8 mouse cellular contexts compared by ENCODE assay signal in genomic region chr5:33203691-33204242, GRCm38 (mm10). TPM values are rescaled to one million over a fixed set of nuclear protein-coding genes. Genes with fewer than 3 reads are reported as not detected.
DNase-seq lines count a peak whose midpoint lies in the region; ATAC-seq and TF ChIP-seq lines count a peak whose summit lies in the region.

No protein-coding gene starts in this region.

- H3K4me2 ChIP-seq in forebrain, embryonic 11.5 days (ENCODE audit: low read depth, low read length, severe bottlenecking) = peak overlapping the region; percentile 16; the same call in 1 of the 2 replicates
- peak overlapping the region; percentile 57 for H3K4me2 ChIP-seq in heart, postnatal 0 days (ENCODE audit: low read depth, low read length)
- peak overlapping the region; percentile 42 for H3K4me2 ChIP-seq in liver, embryonic 16.5 days (ENCODE audit: low read depth, low read length)
- H3K4me2 ChIP-seq in neural tube, embryonic 13.5 days = peak overlapping the region; percentile 30

- DNase-seq in ES-CJ7 (ENCODE audit: low read depth, low spot score) = peak; percentile 84
- DNase-seq in c-Kit-positive CD71-positive TER-119-negative erythroid progenitor cells, embryonic 14.5 days (ENCODE audit: low read depth) = peak; percentile 74
- DNase-seq in forebrain, embryonic 11.5 days (ENCODE audit: low spot score) = peak; percentile 85
- peak; percentile 88 for DNase-seq in heart, postnatal 0 days (ENCODE audit: low spot score)
- peak; percentile 79 to 92 for DNase-seq in kidney, postnatal 36 days
- peak; percentile 45 for DNase-seq in telencephalon, adult 2 months (ENCODE audit: low read depth, low spot score)

- H3K36me3 ChIP-seq in forebrain, embryonic 11.5 days (ENCODE audit: control insufficient read depth, insufficient read depth, low read length) = no peaks in the 10 kb centered on the region
- H3K36me3 ChIP-seq in heart, postnatal 0 days (replicated peaks; ENCODE audit: control insufficient read depth, insufficient read depth, low read length) = no peaks in the 10 kb centered on the region
- no peaks in the 10 kb centered on the region for H3K36me3 ChIP-seq in liver, embryonic 16.5 days (ENCODE audit: control insufficient read depth, insufficient read depth)
- H3K36me3 ChIP-seq in neural tube, embryonic 13.5 days = no peaks in the 10 kb centered on the region

- peak; percentile 99 for TF ChIP-seq CTCF in heart, postnatal 0 days (IDR thresholded peaks at IDR 0.05; ENCODE audit: low read depth)

- 19% methylated on average over 9 of the region's 9 CpGs for WGBS in forebrain, embryonic 11.5 days
- 8% methylated on average over 9 of the region's 9 CpGs for WGBS in heart, postnatal 0 days
- 9% methylated on average over 9 of the region's 9 CpGs for WGBS in liver, embryonic 16.5 days (ENCODE audit: insufficient replicate concordance)
- 22% methylated on average over 9 of the region's 9 CpGs for WGBS in neural tube, embryonic 13.5 days

- 0 out of 2 replicates have a peak, but pooled peaks have one; percentile 53 for ATAC-seq in forebrain, embryonic 11.5 days (replicated peaks; ENCODE audit: low FRiP score)
- peak; percentile 81 for ATAC-seq in heart, postnatal 0 days (ENCODE audit: insufficient read depth, low read depth)
- ATAC-seq in liver, embryonic 16.5 days (ENCODE audit: low read depth) = peak; percentile 58; the same call in 1 of the 2 replicates
- peak; percentile 77; the same call in 1 of the 2 replicates for ATAC-seq in neural tube, embryonic 13.5 days (ENCODE audit: low read depth)

- no peaks in the 10 kb centered on the region for H3K9me3 ChIP-seq in forebrain, embryonic 11.5 days (ENCODE audit: control insufficient read depth, low read length)
- H3K9me3 ChIP-seq in heart, postnatal 0 days (replicated peaks; ENCODE audit: control insufficient read depth, low read length) = no peaks in the 10 kb centered on the region
- H3K9me3 ChIP-seq in liver, embryonic 16.5 days (replicated peaks; ENCODE audit: control insufficient read depth, low read length) = no peaks in the 10 kb centered on the region
- no peaks in the 10 kb centered on the region for H3K9me3 ChIP-seq in neural tube, embryonic 13.5 days

- no peak overlapping the region for H3K4me3 ChIP-seq in forebrain, embryonic 11.5 days (ENCODE audit: low read depth, low read length)
- H3K4me3 ChIP-seq in heart, postnatal 0 days (ENCODE audit: low read depth, low read length) = peak overlapping the region; percentile 21
- no peak overlapping the region for H3K4me3 ChIP-seq in liver, embryonic 16.5 days (ENCODE audit: low read depth, low read length)
- H3K4me3 ChIP-seq in neural tube, embryonic 13.5 days = no peak overlapping the region

- no peak for TF ChIP-seq EP300 in heart, postnatal 0 days (IDR thresholded peaks at IDR 0.05; ENCODE audit: low read depth)

- no peak overlapping the region for H3K27ac ChIP-seq in forebrain, embryonic 11.5 days (ENCODE audit: low read depth, low read length)
- H3K27ac ChIP-seq in heart, postnatal 0 days (ENCODE audit: low read depth) = no peak overlapping the region
- no peak overlapping the region for H3K27ac ChIP-seq in liver, embryonic 16.5 days (ENCODE audit: low read length)
- H3K27ac ChIP-seq in neural tube, embryonic 13.5 days (replicated peaks) = no peak overlapping the region

- H3K9ac ChIP-seq in forebrain, embryonic 11.5 days (ENCODE audit: low read length) = no peak overlapping the region
- H3K9ac ChIP-seq in heart, postnatal 0 days (replicated peaks; ENCODE audit: low read depth, low read length) = no peak overlapping the region
- no peak overlapping the region for H3K9ac ChIP-seq in liver, embryonic 16.5 days (ENCODE audit: low read depth, low read length)
- no peak overlapping the region for H3K9ac ChIP-seq in neural tube, embryonic 13.5 days

- no peaks in the 10 kb centered on the region for H3K27me3 ChIP-seq in forebrain, embryonic 11.5 days (ENCODE audit: control insufficient read depth, insufficient read depth, low read length)
- no peaks in the 10 kb centered on the region for H3K27me3 ChIP-seq in heart, postnatal 0 days (ENCODE audit: control insufficient read depth, insufficient read depth, low read length)
- H3K27me3 ChIP-seq in liver, embryonic 16.5 days (ENCODE audit: control insufficient read depth, insufficient read depth, low read depth, low read length) = no peaks in the 10 kb centered on the region
- H3K27me3 ChIP-seq in neural tube, embryonic 13.5 days = 0 out of 2 replicates have a peak, but pooled peaks cover 6% of the 10 kb centered on the region

- no peaks in the 10 kb centered on the region for H3K4me1 ChIP-seq in forebrain, embryonic 11.5 days (replicated peaks; ENCODE audit: control insufficient read depth, insufficient read depth, low read length)
- H3K4me1 ChIP-seq in heart, postnatal 0 days (ENCODE audit: control insufficient read depth, insufficient read depth) = no peaks in the 10 kb centered on the region
- peaks cover 8% of the 10 kb centered on the region for H3K4me1 ChIP-seq in liver, embryonic 16.5 days (ENCODE audit: control insufficient read depth, low read depth, low read length)
- no peaks in the 10 kb centered on the region for H3K4me1 ChIP-seq in neural tube, embryonic 13.5 days (replicated peaks)

RNA-seq across cellular contexts. Expression of gene Spon2, which starts 14.5 kb away (rescaled TPM):
- 2.3 and 5.2 TPM in 2 replicates for polyA plus RNA-seq in forebrain, embryonic 11.5 days (2014; fragmentation: Nextera tagmentation; extraction: Ambion mirVana)
- total RNA-seq in heart, postnatal 0 days (2014; rRNA removed; ENCODE audit: low replicate concordance) = 56.9 and 58.1 TPM in 2 replicates
- 42.5 and 47.2 TPM in 2 replicates for polyA plus RNA-seq in heart, postnatal 0 days (2015; fragmentation: Nextera tagmentation; extraction: Ambion mirVana)
- 24.9 and 31.0 TPM in 2 replicates for polyA plus RNA-seq in liver, embryonic 16.5 days (2015; fragmentation: Nextera tagmentation; extraction: Ambion mirVana)
- polyA plus RNA-seq in neural tube, embryonic 13.5 days (2015; fragmentation: Nextera tagmentation; extraction: Ambion mirVana) = 2.7 and 3.0 TPM in 2 replicates
